Mouse (Mus musculus): Measurements from ENCODE around the gene Slc3a2.
"Not testable (repeated sequence)": the region's sequence is repeated elsewhere in the genome, so short reads cannot be mapped to it uniquely, and the experiment has no call there.

The Slc3a2 gene

GRCm38 (mm10) chr19:8722907-8723573 is at the start of gene Slc3a2:
Gene Slc3a2 (minus strand): TSS chr19:8723369.
- peak; percentile 100 for DNase-seq (ENCODE audit: low read depth, low spot score)

GRCm38 (mm10) chr19:8770567-8771270 is 47.5 kb upstream of the Slc3a2 start, which contains the start of gene Tmem223:
Gene Tmem223 (plus strand): TSS chr19:8770996.
- DNase-seq (ENCODE audit: low read depth, low spot score) = peak; percentile 90

GRCm38 (mm10) chr19:8765562-8765961 is 42.4 kb upstream of the Slc3a2 start:
- DNase-seq (ENCODE audit: low read depth, low spot score) = no peak

- no peak for DNase-seq (ENCODE audit: low read depth, low spot score)
These were observed 40.1 kb upstream of the Slc3a2 start for GRCm38 (mm10) chr19:8763276-8763675.

- no peak for DNase-seq (ENCODE audit: low read depth, low spot score)
These were observed 37.6 kb upstream of the Slc3a2 start for GRCm38 (mm10) chr19:8760757-8761156.

- no peak for DNase-seq (ENCODE audit: low read depth, low spot score)
These were observed 35.7 kb upstream of the Slc3a2 start for GRCm38 (mm10) chr19:8758899-8759298.

GRCm38 (mm10) chr19:8757471-8757998 is 34.4 kb upstream of the Slc3a2 start:
- DNase-seq (ENCODE audit: low read depth, low spot score) = no peak

GRCm38 (mm10) chr19:8756635-8757387 is 33.6 kb upstream of the Slc3a2 start, which contains the start of gene Nxf1:
Gene Nxf1 (plus strand): TSS chr19:8757073.
- peak; percentile 97 for DNase-seq (ENCODE audit: low read depth, low spot score)

- DNase-seq (ENCODE audit: low read depth, low spot score) = no peak
These were observed 32.5 kb upstream of the Slc3a2 start for GRCm38 (mm10) chr19:8755652-8756051.

GRCm38 (mm10) chr19:8747368-8747767 is 24.2 kb upstream of the Slc3a2 start:
- DNase-seq (ENCODE audit: low read depth, low spot score) = no peak

GRCm38 (mm10) chr19:8745382-8745781 is 22.2 kb upstream of the Slc3a2 start:
- DNase-seq (ENCODE audit: low read depth, low spot score) = no peak

- DNase-seq (ENCODE audit: low read depth, low spot score) = no peak
These were observed 19.0 kb upstream of the Slc3a2 start for GRCm38 (mm10) chr19:8742176-8742575.

- peak; percentile 99 for DNase-seq (ENCODE audit: low read depth, low spot score)
These were observed 18.2 kb upstream of the Slc3a2 start, which contains the start of gene Stx5a for GRCm38 (mm10) chr19:8741243-8741869. Gene Stx5a (plus strand): TSS chr19:8741413.

GRCm38 (mm10) chr19:8740603-8741002 is 17.4 kb upstream of the Slc3a2 start, which contains the start of gene 1700092M07Rik:
Gene 1700092M07Rik (plus strand): TSS chr19:8740718.
- no peak for DNase-seq (ENCODE audit: low read depth, low spot score)

- DNase-seq (ENCODE audit: low read depth, low spot score) = no peak
These were observed 16.5 kb upstream of the Slc3a2 start for GRCm38 (mm10) chr19:8739646-8740045.

GRCm38 (mm10) chr19:8738911-8739310 is 15.7 kb upstream of the Slc3a2 start:
- no peak for DNase-seq (ENCODE audit: low read depth, low spot score)

- DNase-seq (ENCODE audit: low read depth, low spot score) = no peak
These were observed 12.9 kb upstream of the Slc3a2 start for GRCm38 (mm10) chr19:8736160-8736467.

GRCm38 (mm10) chr19:8735389-8736159 is 12.4 kb upstream of the Slc3a2 start, which contains the start of gene Wdr74:
Gene Wdr74 (plus strand): TSS chr19:8735827.
- DNase-seq (ENCODE audit: low read depth, low spot score) = peak; percentile 96

- no peak for DNase-seq (ENCODE audit: low read depth, low spot score)
These were observed 11.2 kb upstream of the Slc3a2 start for GRCm38 (mm10) chr19:8734334-8734733.

GRCm38 (mm10) chr19:8728335-8729099 is 5.3 kb upstream of the Slc3a2 start:
- DNase-seq (ENCODE audit: low read depth, low spot score) = not testable (repeated sequence)

Data from brain, adult 2 months (tissue).